Mouse (Mus musculus) right cerebral cortex, adult 2 months (tissue): Measurements from ENCODE around the gene Srebf1.

Experiments used
- DNase-seq, 2 experiments: peaks; one replicate each; pipeline ENCODE4 v3.0.0; 2021 to 2022; ENCODE audit warnings: low spot score in 2 of 2

Srebf1 gene

GRCm38 (mm10) chr11:60235351-60235750 lies 13.0 kb upstream of the Srebf1 start:
- DNase-seq: no peak

GRCm38 (mm10) chr11:60233235-60233634 lies 10.9 kb upstream of the Srebf1 start:
- no peak for DNase-seq

- no peak for DNase-seq
Measured at GRCm38 (mm10) chr11:60232441-60233058, 10.2 kb upstream of the Srebf1 start.

GRCm38 (mm10) chr11:60231951-60232350 lies 9.6 kb upstream of the Srebf1 start:
- no peak for DNase-seq

GRCm38 (mm10) chr11:60231326-60231725 lies 8.9 kb upstream of the Srebf1 start:
- no peak for DNase-seq

GRCm38 (mm10) chr11:60230512-60230911 lies 8.1 kb upstream of the Srebf1 start:
- no peak for DNase-seq

- DNase-seq: no peak
Measured at GRCm38 (mm10) chr11:60229821-60230220, 7.4 kb upstream of the Srebf1 start.

- no peak for DNase-seq
Measured at GRCm38 (mm10) chr11:60228525-60228924, 6.1 kb upstream of the Srebf1 start.

- DNase-seq: no peak
Measured at GRCm38 (mm10) chr11:60225874-60226273, 3.5 kb upstream of the Srebf1 start.

GRCm38 (mm10) chr11:60224676-60225075 lies 2.3 kb upstream of the Srebf1 start:
- DNase-seq: no peak

- no peak for DNase-seq
Measured at GRCm38 (mm10) chr11:60222085-60222468, 304 bp downstream of the Srebf1 start.

- DNase-seq: no peak
Measured at GRCm38 (mm10) chr11:60221425-60221824, 956 bp downstream of the Srebf1 start.

- peak; percentile 86 to 92 for DNase-seq
Measured at GRCm38 (mm10) chr11:60220291-60220804, 2.0 kb downstream of the Srebf1 start.

GRCm38 (mm10) chr11:60219609-60220008 lies 2.8 kb downstream of the Srebf1 start:
- DNase-seq: no peak

GRCm38 (mm10) chr11:60217467-60217866 lies 4.9 kb downstream of the Srebf1 start:
- DNase-seq: no peak

GRCm38 (mm10) chr11:60216671-60217070 lies 5.7 kb downstream of the Srebf1 start:
- no peak for DNase-seq

- no peak for DNase-seq
Measured at GRCm38 (mm10) chr11:60213266-60213665, 9.1 kb downstream of the Srebf1 start.

- no peak for DNase-seq
Measured at GRCm38 (mm10) chr11:60211761-60212160, 10.6 kb downstream of the Srebf1 start.

- no peak for DNase-seq
Measured at GRCm38 (mm10) chr11:60211152-60211551, 11.2 kb downstream of the Srebf1 start.

GRCm38 (mm10) chr11:60210305-60210724 lies 12.1 kb downstream of the Srebf1 start:
- DNase-seq: peak; percentile 68 to 83

GRCm38 (mm10) chr11:60209933-60210249 lies 12.5 kb downstream of the Srebf1 start:
- DNase-seq: no peak

- peak; percentile 73 to 78 for DNase-seq
Measured at GRCm38 (mm10) chr11:60209217-60209932, 13.0 kb downstream of the Srebf1 start.

GRCm38 (mm10) chr11:60208712-60209111 lies 13.7 kb downstream of the Srebf1 start:
- no peak for DNase-seq
